Mouse (Mus musculus) ES-Bruce4 (cell line): Measurements from ENCODE around the gene Prss50. TPM values are rescaled to one million over a fixed set of nuclear protein-coding genes. Genes with fewer than 3 reads are reported as not detected.

Experiments
- H3K27ac ChIP-seq: 2 replicates; pipeline ENCODE4 v1.5.1; 2012; ENCODE audit warnings: low read length, inconsistent platforms; ENCODE audit not compliant: insufficient read depth
- H3K27me3 ChIP-seq: 2 replicates; pipeline ENCODE4 v1.6.1; 2012; ENCODE audit warnings: mild to moderate bottlenecking, low read length, inconsistent platforms; ENCODE audit not compliant: control insufficient read depth, poor library complexity, insufficient read depth, severe bottlenecking
- H3K36me3 ChIP-seq: 2 replicates; pipeline ENCODE4 v1.6.1; 2012; ENCODE audit warnings: inconsistent platforms, mild to moderate bottlenecking, low read length, moderate library complexity; ENCODE audit not compliant: control insufficient read depth, poor library complexity, insufficient read depth, severe bottlenecking
- H3K4me1 ChIP-seq: one replicate; pipeline ENCODE4 v1.8.1; 2011; ENCODE audit warnings: low read length; ENCODE audit not compliant: control insufficient read depth, insufficient read depth
- H3K4me3 ChIP-seq: 2 replicates; pipeline ENCODE4 v1.5.1; 2011; ENCODE audit warnings: low read depth, mild to moderate bottlenecking, low read length
- H3K9ac ChIP-seq: 2 replicates; pipeline ENCODE4 v1.6.1; 2012; ENCODE audit warnings: low read depth, mild to moderate bottlenecking, inconsistent platforms; ENCODE audit not compliant: poor library complexity, severe bottlenecking
- H3K9me3 ChIP-seq: replicated peaks from 2 replicates; pipeline ENCODE4 v1.6.1; 2012; ENCODE audit warnings: mild to moderate bottlenecking, low read length, inconsistent platforms; ENCODE audit not compliant: control insufficient read depth, poor library complexity, insufficient read depth, severe bottlenecking
- CTCF ChIP-seq: IDR thresholded peaks from one replicate; pipeline ENCODE4 v1.8.1; 2011; ENCODE audit warnings: low read depth, low read length
- EP300 ChIP-seq: IDR thresholded peaks from 2 replicates; pipeline ENCODE4 v1.6.1; 2011; ENCODE audit warnings: low read depth, low read length; ENCODE audit not compliant: insufficient read depth
- POLR2A ChIP-seq: IDR thresholded peaks from one replicate; pipeline ENCODE4 v1.8.1; 2011; ENCODE audit warnings: low read length; ENCODE audit not compliant: insufficient read depth
- polyA plus RNA-seq: library from polyadenylated mRNA; stranded (reverse); fragments of >200 nt; gene quantifications from 2 replicates; pipeline ENCODE4 v1.2.4, GENCODE M21; 2011; ENCODE audit warnings: low read depth; ENCODE audit not compliant: missing spikeins, insufficient read depth, insufficient read length

The Prss50 gene
- polyA plus RNA-seq, 1 experiment: 2.7 TPM

GRCm38 (mm10) chr9:110893429-110893828 lies 35.7 kb downstream of the Prss50 start:
- Histone ChIP-seq H3K27ac (no peak overlapping the region), H3K9me3 (no peaks in the 10 kb centered on the region), H3K27me3 (no peaks in the 10 kb centered on the region), H3K36me3 (no peaks in the 10 kb centered on the region), H3K9ac (no peak overlapping the region), H3K4me3 (no peak overlapping the region), H3K4me1 (peaks cover 6% of the 10 kb centered on the region)
- TF ChIP-seq CTCF: no peak

GRCm38 (mm10) chr9:110895507-110895906 lies 37.7 kb downstream of the Prss50 start:
- H3K27me3 ChIP-seq: no peaks in the 10 kb centered on the region
- no peaks in the 10 kb centered on the region for H3K9me3 ChIP-seq
- H3K36me3 ChIP-seq: no peaks in the 10 kb centered on the region
- no peak overlapping the region for H3K4me3 ChIP-seq
- H3K9ac ChIP-seq: no peak overlapping the region
- H3K4me1 ChIP-seq: no peaks in the 10 kb centered on the region
- TF ChIP-seq EP300: no peak
- TF ChIP-seq POLR2A: no peak
- TF ChIP-seq CTCF: peak; percentile 18
- no peak overlapping the region for H3K27ac ChIP-seq

DNA sequence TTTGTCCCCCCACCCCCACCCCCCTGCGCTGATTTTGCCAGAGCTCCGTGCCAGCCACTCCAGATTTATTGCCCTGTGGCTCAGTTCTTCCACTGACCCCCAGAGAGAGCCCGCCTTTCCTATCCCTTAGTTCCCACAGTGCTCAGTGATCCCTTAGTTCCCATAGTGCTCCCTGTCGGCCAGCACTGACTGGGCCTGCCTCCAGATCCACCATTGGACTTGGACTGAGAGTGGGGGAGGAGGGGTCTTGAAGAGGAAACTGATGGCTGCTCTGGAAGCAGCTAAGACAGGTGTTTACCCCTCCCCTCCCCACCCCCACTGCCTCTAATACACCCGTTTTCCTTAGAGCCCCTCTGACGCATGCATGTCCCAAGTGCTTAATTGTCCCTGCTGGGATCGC lies 38.2 kb downstream of the Prss50 start:
- Histone ChIP-seq H3K9me3 (no peaks in the 10 kb centered on the region), H3K9ac (peak overlapping the region; percentile 15; the same call in 1 of the 2 replicates), H3K4me1 (no peaks in the 10 kb centered on the region), H3K27ac (peak overlapping the region; percentile 38; the same call in 1 of the 2 replicates), H3K4me3 (peak overlapping the region; percentile 47), H3K36me3 (no peaks in the 10 kb centered on the region), H3K27me3 (no peaks in the 10 kb centered on the region)
- TF ChIP-seq POLR2A (no peak), CTCF (no peak), EP300 (no peak)

GRCm38 (mm10) chr9:110896595-110896994 lies 38.8 kb downstream of the Prss50 start:
- Histone ChIP-seq H3K9me3 (no peaks in the 10 kb centered on the region), H3K4me3 (peak overlapping the region; percentile 47), H3K4me1 (no peaks in the 10 kb centered on the region), H3K9ac (no peak overlapping the region), H3K36me3 (no peaks in the 10 kb centered on the region), H3K27me3 (no peaks in the 10 kb centered on the region), H3K27ac (peak overlapping the region; percentile 38; the same call in 1 of the 2 replicates)
- no peak for TF ChIP-seq CTCF
- TF ChIP-seq POLR2A: no peak
- TF ChIP-seq EP300: no peak

DNA sequence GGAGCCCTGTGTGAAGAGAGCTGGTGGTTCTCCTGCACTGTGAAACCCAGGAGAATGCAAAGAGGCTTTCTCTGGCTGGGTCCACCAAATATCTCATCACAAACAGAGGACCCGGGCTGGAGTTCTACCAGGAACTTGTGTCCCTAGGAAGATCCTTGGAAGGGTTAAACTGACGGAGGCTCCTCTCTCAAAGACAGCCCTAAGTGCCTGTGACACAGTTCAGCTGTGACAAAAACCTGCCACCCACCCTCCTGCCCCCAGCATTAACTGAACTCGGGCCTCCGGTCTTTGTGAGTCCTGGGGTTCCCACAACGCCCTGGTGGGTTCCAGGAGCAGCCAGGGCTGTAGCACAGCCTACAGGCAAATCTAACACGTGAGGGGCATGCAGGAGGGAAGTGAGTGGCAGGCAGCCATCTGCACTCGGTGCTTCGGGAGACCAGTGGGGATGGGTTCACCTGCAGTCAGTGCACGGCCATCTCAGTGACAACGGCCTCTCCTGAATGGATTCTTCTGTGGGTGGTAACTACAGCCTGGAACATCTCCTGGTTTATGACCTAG lies 41.8 kb downstream of the Prss50 start:
- Histone ChIP-seq H3K4me1 (no peaks in the 10 kb centered on the region), H3K27me3 (no peaks in the 10 kb centered on the region), H3K4me3 (no peak overlapping the region), H3K27ac (no peak overlapping the region), H3K9ac (no peak overlapping the region), H3K36me3 (no peaks in the 10 kb centered on the region), H3K9me3 (no peaks in the 10 kb centered on the region)
- TF ChIP-seq EP300: no peak
- TF ChIP-seq CTCF: no peak
- no peak for TF ChIP-seq POLR2A

GRCm38 (mm10) chr9:110901204-110901603 lies 43.4 kb downstream of the Prss50 start:
- no peak for TF ChIP-seq POLR2A
- TF ChIP-seq EP300: no peak
- no peak for TF ChIP-seq CTCF
- Histone ChIP-seq H3K27me3 (no peaks in the 10 kb centered on the region), H3K9ac (no peak overlapping the region), H3K4me3 (no peak overlapping the region), H3K27ac (no peak overlapping the region), H3K9me3 (no peaks in the 10 kb centered on the region), H3K4me1 (no peaks in the 10 kb centered on the region), H3K36me3 (no peaks in the 10 kb centered on the region)

DNA sequence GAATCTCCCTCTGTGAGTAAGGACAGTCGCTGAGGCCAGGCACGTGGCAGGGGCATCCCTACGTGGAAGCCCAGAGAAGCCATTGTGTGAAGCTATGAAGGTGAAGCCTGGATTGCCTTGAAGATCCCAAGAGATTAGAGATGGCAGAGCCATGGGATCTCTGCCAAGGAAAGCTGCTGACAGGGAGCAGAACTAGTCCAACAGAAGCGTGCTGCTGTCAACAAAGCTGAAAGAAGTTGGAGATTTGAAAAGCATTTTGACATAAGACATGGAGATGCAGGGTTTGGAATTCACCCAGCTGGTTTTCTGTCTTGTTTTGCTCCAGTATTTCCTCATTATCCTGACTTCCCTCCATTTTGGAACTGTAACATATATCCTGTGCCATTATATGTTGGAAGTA lies 44.5 kb downstream of the Prss50 start:
- Histone ChIP-seq H3K27me3 (no peaks in the 10 kb centered on the region), H3K4me1 (no peaks in the 10 kb centered on the region), H3K4me3 (no peak overlapping the region), H3K9ac (no peak overlapping the region), H3K36me3 (no peaks in the 10 kb centered on the region), H3K9me3 (peaks cover 2% of the 10 kb centered on the region; the same call in 1 of the 2 replicates), H3K27ac (no peak overlapping the region)
- TF ChIP-seq CTCF (no peak), EP300 (no peak), POLR2A (no peak)
